Mouse (Mus musculus) embryonic facial prominence, embryonic 14.5 days (tissue): ENCODE data around the gene Diaph2. TPM values are rescaled to one million over a fixed set of nuclear protein-coding genes. Genes with fewer than 3 reads are reported as not detected.
"Not testable (repeated sequence)": the region's sequence is repeated elsewhere in the genome, so short reads cannot be mapped to it uniquely, and the experiment has no call there.

Experiments used
- ATAC-seq: fragments of 200-750 bp; cut with Nextera tagmentation; 2 replicates; pipeline ENCODE4 v1.8.0; 2017; ENCODE audit warnings: low read depth, moderate number of reproducible peaks, moderate TSS enrichment
- DNase-seq: peaks from one replicate; pipeline ENCODE4 v3.0.0-alpha.2; 2015; ENCODE audit warnings: low spot score
- H3K27ac ChIP-seq: fragments of 300-500 bp; sonication (generic); replicated peaks from 2 replicates; pipeline ENCODE4 v1.5.1; 2014; ENCODE audit warnings: low read depth, mild to moderate bottlenecking, low read length, moderate library complexity
- H3K27me3 ChIP-seq: fragments of 300-500 bp; sonication (generic); replicated peaks from 2 replicates; pipeline ENCODE4 v1.6.1; 2014; ENCODE audit warnings: low read length; ENCODE audit not compliant: control insufficient read depth, insufficient read depth
- H3K36me3 ChIP-seq: fragments of 300-500 bp; sonication (generic); 2 replicates; pipeline ENCODE4 v1.6.1; 2014; ENCODE audit warnings: low read length, mixed read lengths; ENCODE audit not compliant: control insufficient read depth, insufficient read depth
- H3K4me1 ChIP-seq: fragments of 300-500 bp; sonication (generic); 2 replicates; pipeline ENCODE4 v1.6.1; 2014; ENCODE audit warnings: antibody characterized with exemption, low read length; ENCODE audit not compliant: control insufficient read depth, insufficient read depth
- H3K4me2 ChIP-seq: fragments of 300-500 bp; sonication (generic); 2 replicates; pipeline ENCODE4 v1.6.1; 2014; ENCODE audit warnings: low read depth, mild to moderate bottlenecking, low read length, moderate library complexity, mixed read lengths
- H3K4me3 ChIP-seq: fragments of 300-500 bp; sonication (generic); 2 replicates; pipeline ENCODE4 v1.5.1; 2014; ENCODE audit warnings: low read depth, mild to moderate bottlenecking, low read length
- H3K9ac ChIP-seq: fragments of 300-500 bp; sonication (generic); 2 replicates; pipeline ENCODE4 v1.6.1; 2014; ENCODE audit warnings: low read depth, mild to moderate bottlenecking, low read length, moderate library complexity, mixed read lengths
- H3K9me3 ChIP-seq: fragments of 300-500 bp; sonication (generic); 2 replicates; pipeline ENCODE4 v1.6.1; 2016; ENCODE audit warnings: low read length; ENCODE audit not compliant: control insufficient read depth
- WGBS: fragments of 180-500 bp; shearing (Covaris S2); extraction: QIAGEN DNeasy Blood & Tissue Kit; methylation state at CpG from one replicate; pipeline ENCODE4 v1.1.7; 2014; 5-methylcytosine and 5-hydroxymethylcytosine counted together
- polyA plus RNA-seq: library from polyadenylated mRNA; unstranded; fragments of >200 nt; fragmentation: Nextera tagmentation; extraction: Ambion mirVana; gene quantifications from 2 replicates; pipeline ENCODE4 v1.2.1, GENCODE M21; 2014

Diaph2 gene
- polyA plus RNA-seq, 1 experiment from 2014 or later: 5.9 TPM

DNA sequence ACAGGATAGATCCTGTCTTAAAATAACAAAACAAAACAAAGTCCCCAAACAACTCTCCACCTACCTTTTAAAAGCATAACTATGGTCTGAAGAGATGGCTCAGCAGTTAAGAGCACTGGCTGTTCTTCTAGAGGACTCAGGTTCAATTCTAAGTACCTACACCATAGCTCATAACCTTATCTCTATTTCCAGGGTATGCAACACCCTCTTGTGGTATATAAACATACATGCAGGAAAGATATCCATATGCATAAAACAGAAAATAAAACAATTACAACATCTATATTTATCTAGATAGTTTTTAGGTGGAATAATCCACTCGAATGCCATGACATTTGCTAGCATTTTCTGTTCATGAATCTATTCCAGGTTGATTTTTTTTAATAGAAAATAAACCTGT is 27.2 kb downstream of the Diaph2 start:
- no peak for ATAC-seq
- Histone ChIP-seq H3K4me3 (no peak overlapping the region), H3K4me1 (no peaks in the 10 kb centered on the region), H3K4me2 (no peak overlapping the region), H3K27ac (no peak overlapping the region), H3K27me3 (no peaks in the 10 kb centered on the region), H3K9me3 (no peaks in the 10 kb centered on the region), H3K9ac (no peak overlapping the region), H3K36me3 (no peaks in the 10 kb centered on the region)
- no peak for DNase-seq
- 71% methylated on average over 1 of the region's 1 CpGs for WGBS

GRCm38 (mm10) chrX:129777404-129777962 is 27.9 kb downstream of the Diaph2 start:
- Histone ChIP-seq H3K4me2 (no peak overlapping the region), H3K9me3 (no peaks in the 10 kb centered on the region), H3K4me3 (no peak overlapping the region), H3K27me3 (no peaks in the 10 kb centered on the region), H3K36me3 (no peaks in the 10 kb centered on the region), H3K4me1 (no peaks in the 10 kb centered on the region), H3K9ac (no peak overlapping the region), H3K27ac (no peak overlapping the region)
- no peak for ATAC-seq
- no peak for DNase-seq
- WGBS: 84% methylated on average over 4 of the region's 4 CpGs

DNA sequence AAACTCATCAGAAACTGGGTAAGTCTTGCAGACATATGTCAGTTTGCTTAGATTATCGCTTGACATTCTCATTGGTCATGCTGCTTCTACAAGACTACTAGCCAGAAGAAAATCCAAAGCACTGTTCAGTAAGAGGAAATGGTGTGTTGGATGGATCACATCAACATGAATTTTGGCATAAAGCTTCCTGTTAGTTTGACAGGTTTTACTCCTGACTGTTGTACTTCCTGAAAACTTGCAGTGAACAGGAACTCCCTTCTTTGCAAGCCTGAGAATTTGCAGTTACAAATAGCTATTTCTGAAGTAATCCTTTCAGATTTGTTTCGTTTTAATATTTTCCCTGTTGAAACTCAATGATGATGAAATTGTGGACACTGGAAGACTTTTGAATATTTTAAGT is 32.3 kb downstream of the Diaph2 start:
- Histone ChIP-seq H3K27ac (no peak overlapping the region), H3K4me1 (no peaks in the 10 kb centered on the region), H3K27me3 (no peaks in the 10 kb centered on the region), H3K36me3 (no peaks in the 10 kb centered on the region), H3K4me2 (no peak overlapping the region), H3K9me3 (no peaks in the 10 kb centered on the region), H3K9ac (no peak overlapping the region), H3K4me3 (no peak overlapping the region)
- ATAC-seq: no peak
- 77% methylated on average over 2 of the region's 2 CpGs for WGBS
- DNase-seq: no peak

GRCm38 (mm10) chrX:129784062-129784461 is 34.5 kb downstream of the Diaph2 start:
- no peak for ATAC-seq
- H3K4me1 ChIP-seq: no peaks in the 10 kb centered on the region
- no peak overlapping the region for H3K4me2 ChIP-seq
- 79% methylated on average over 5 of the region's 5 CpGs for WGBS
- H3K36me3 ChIP-seq: no peaks in the 10 kb centered on the region
- H3K9me3 ChIP-seq: no peaks in the 10 kb centered on the region
- no peak for DNase-seq
- no peak overlapping the region for H3K27ac ChIP-seq
- no peaks in the 10 kb centered on the region for H3K27me3 ChIP-seq
- no peak overlapping the region for H3K9ac ChIP-seq
- no peak overlapping the region for H3K4me3 ChIP-seq

DNA sequence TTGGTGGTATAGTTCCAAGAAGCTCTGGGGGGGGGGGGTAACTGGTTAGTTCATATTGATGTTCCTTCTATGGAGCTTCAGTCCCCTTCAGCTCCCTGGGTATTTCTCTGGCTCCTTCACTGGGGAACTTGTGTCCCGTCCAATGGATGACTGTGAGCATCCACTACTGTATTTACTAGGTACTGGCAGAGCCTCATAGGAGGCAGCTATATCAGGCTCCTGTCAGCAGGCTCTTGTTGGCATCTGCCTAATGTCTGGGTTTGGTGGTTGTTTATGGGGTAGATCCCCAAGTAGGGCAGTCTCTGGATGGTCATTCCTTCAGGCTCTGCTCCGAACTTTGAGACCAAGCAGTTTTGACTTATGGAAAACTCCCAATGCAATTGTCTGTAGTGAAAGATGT is 50.4 kb downstream of the Diaph2 start:
- H3K4me2 ChIP-seq, H3K9me3 ChIP-seq, H3K4me3 ChIP-seq, H3K4me1 ChIP-seq, H3K27me3 ChIP-seq, H3K27ac ChIP-seq, DNase-seq, ATAC-seq, H3K36me3 ChIP-seq, H3K9ac ChIP-seq: not testable (repeated sequence)
- WGBS: 90% methylated on average over 2 of the region's 2 CpGs

- H3K9me3 ChIP-seq: no peaks in the 10 kb centered on the region
- ATAC-seq (no peak), DNase-seq (peak; percentile 0)
- H3K9ac ChIP-seq: no peak overlapping the region
- no peak overlapping the region for H3K4me2 ChIP-seq
- 43% methylated on average over 2 of the region's 2 CpGs for WGBS
- H3K4me3 ChIP-seq: no peak overlapping the region
- H3K27me3 ChIP-seq: no peaks in the 10 kb centered on the region
- no peaks in the 10 kb centered on the region for H3K36me3 ChIP-seq
- no peak overlapping the region for H3K27ac ChIP-seq
- no peaks in the 10 kb centered on the region for H3K4me1 ChIP-seq
These were observed 82.4 kb downstream of the Diaph2 start for GRCm38 (mm10) chrX:129831903-129832302.

DNA sequence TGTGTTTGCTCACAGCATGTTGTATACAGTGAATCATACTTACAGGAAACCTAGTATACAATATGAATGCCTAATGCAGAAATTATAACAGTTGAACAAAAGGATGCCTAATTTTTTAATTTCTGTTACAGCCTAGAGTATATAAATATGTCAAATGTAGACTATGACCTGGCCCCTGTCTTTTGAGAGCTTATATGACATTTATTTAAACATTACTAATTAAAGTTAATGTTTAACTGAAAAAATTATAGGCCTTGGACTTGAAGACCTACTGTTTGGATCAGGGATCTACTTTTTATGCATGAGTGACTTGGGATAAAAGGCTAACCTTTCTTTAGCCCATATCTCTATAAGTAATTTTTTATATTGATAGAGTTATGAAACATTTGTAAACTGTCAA is 84.3 kb downstream of the Diaph2 start:
- DNase-seq (no peak), ATAC-seq (no peak)
- H3K9me3 ChIP-seq: no peaks in the 10 kb centered on the region
- no peak overlapping the region for H3K9ac ChIP-seq
- no peaks in the 10 kb centered on the region for H3K36me3 ChIP-seq
- no peaks in the 10 kb centered on the region for H3K27me3 ChIP-seq
- H3K4me3 ChIP-seq: no peak overlapping the region
- no peak overlapping the region for H3K4me2 ChIP-seq
- H3K4me1 ChIP-seq: no peaks in the 10 kb centered on the region
- no peak overlapping the region for H3K27ac ChIP-seq

GRCm38 (mm10) chrX:129884465-129884864 is 134.9 kb downstream of the Diaph2 start:
- WGBS: 20% methylated on average over 3 of the region's 3 CpGs
- Histone ChIP-seq H3K27me3 (no peaks in the 10 kb centered on the region), H3K4me1 (no peaks in the 10 kb centered on the region), H3K4me3 (no peak overlapping the region), H3K9ac (no peak overlapping the region), H3K9me3 (no peaks in the 10 kb centered on the region), H3K4me2 (no peak overlapping the region), H3K27ac (no peak overlapping the region), H3K36me3 (no peaks in the 10 kb centered on the region)
- ATAC-seq: no peak
- DNase-seq: peak; percentile 7

GRCm38 (mm10) chrX:129925806-129926205 is 176.3 kb downstream of the Diaph2 start:
- no peaks in the 10 kb centered on the region for H3K4me1 ChIP-seq
- no peak overlapping the region for H3K4me3 ChIP-seq
- no peaks in the 10 kb centered on the region for H3K27me3 ChIP-seq
- H3K36me3 ChIP-seq: no peaks in the 10 kb centered on the region
- H3K27ac ChIP-seq: no peak overlapping the region
- DNase-seq: no peak
- H3K4me2 ChIP-seq: no peak overlapping the region
- no peak overlapping the region for H3K9ac ChIP-seq
- 89% methylated on average over 2 of the region's 2 CpGs for WGBS
- no peak for ATAC-seq
- no peaks in the 10 kb centered on the region for H3K9me3 ChIP-seq
